Mouse (Mus musculus): Measurements from ENCODE around the gene Sugct.

DNA sequence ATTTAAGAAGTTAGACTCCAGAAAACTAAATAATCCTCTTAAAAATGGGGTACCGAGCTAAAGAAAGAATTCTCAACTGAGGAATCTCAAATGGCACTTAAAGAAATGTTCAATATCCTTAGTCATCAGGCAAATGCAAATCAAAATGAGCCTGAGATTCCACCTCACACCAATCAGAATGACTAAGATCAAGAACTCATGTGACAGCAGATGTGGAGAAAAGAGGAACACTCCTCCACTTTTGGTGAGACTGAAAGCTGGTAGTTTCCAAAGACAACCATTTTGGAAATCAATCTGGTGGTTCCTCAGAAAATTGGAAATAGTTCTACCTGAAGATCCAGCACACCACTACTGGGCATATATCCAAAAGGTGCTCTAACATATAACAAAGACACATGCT lies 28.0 kb downstream of the Sugct start:
- TF ChIP-seq CTCF (IDR thresholded peaks at IDR 0.05; ENCODE audit: low read depth, low read length) = no peak
- no peak for TF ChIP-seq POLR2A (IDR thresholded peaks at IDR 0.05; ENCODE audit: extremely low read depth, insufficient read depth, low read length)
